Mouse (Mus musculus) cerebellum, adult 2 months (tissue): ENCODE measurements around the gene Myl3. TPM values are rescaled to one million over a fixed set of nuclear protein-coding genes. Genes with fewer than 3 reads are reported as not detected.

Experiments used
- DNase-seq, 2 experiments: peaks; one replicate each; pipeline ENCODE4 v3.0.0; 2021
- H3K27ac ChIP-seq: fragments of 200-500 bp; 2 replicates; pipeline ENCODE4 v1.5.1; 2012; ENCODE audit warnings: low read length, control low read depth, inconsistent platforms; ENCODE audit not compliant: insufficient read depth
- H3K27me3 ChIP-seq: fragments of 200-500 bp; 2 replicates; pipeline ENCODE4 v1.6.1; 2012; ENCODE audit warnings: inconsistent platforms, mild to moderate bottlenecking, low read length, moderate library complexity; ENCODE audit not compliant: control insufficient read depth, insufficient read depth
- H3K4me1 ChIP-seq: fragments of 200-500 bp; 2 replicates; pipeline ENCODE4 v1.6.1; 2011; ENCODE audit warnings: low read length; ENCODE audit not compliant: control insufficient read depth, insufficient read depth
- H3K4me3 ChIP-seq: fragments of 200-500 bp; replicated peaks from 2 replicates; pipeline ENCODE3; 2011; ENCODE audit warnings: mild to moderate bottlenecking, low read depth, low read length, control low read depth; ENCODE audit not compliant: insufficient read depth
- CTCF ChIP-seq: fragments of 200-500 bp; IDR thresholded peaks from 2 replicates; pipeline ENCODE4 v1.5.1; 2011; ENCODE audit warnings: low read depth, mild to moderate bottlenecking, control low read depth, low read length, moderate library complexity, borderline replicate concordance; ENCODE audit not compliant: insufficient read depth
- POLR2A ChIP-seq: fragments of 200-500 bp; IDR thresholded peaks from 2 replicates; pipeline ENCODE4 v1.6.1; 2011; ENCODE audit warnings: low read length, control low read depth, borderline replicate concordance; ENCODE audit not compliant: insufficient read depth
- WGBS: fragments of 180-500 bp; shearing (Covaris S2); methylation state at CpG from one replicate; pipeline ENCODE4 v1.1.7; 2018; 5-methylcytosine and 5-hydroxymethylcytosine counted together
- polyA plus RNA-seq: library from polyadenylated mRNA; depleted of rRNA; stranded (reverse); fragments of >200 nt; gene quantifications from 2 replicates; pipeline ENCODE4 v1.2.3, GENCODE M21; 2012; rRNA removed

The Myl3 gene
- polyA plus RNA-seq, 1 experiment, result 0.51 TPM

DNA sequence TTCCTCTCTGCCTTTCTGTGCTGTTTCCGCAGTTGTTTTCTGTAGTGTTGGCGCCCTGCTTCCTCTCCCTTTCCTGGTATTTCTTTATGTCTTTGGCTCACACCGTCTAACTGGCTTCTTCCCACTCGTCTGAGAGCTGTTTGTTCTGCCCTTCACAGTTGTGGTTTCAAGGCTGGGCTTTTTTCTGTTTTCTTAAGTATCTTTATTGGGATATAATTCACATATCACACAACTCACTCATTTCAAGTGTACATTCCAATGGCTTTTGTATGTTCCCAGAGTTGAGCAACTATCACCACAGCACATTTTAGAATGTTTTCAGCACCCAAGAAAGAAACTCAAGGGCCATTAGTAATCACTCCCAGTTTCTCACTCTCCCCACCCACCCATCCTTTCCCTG is 48.8 kb downstream of the Myl3 start:
- H3K27me3 ChIP-seq, result no peaks in the 10 kb centered on the region
- no peaks in the 10 kb centered on the region for H3K4me1 ChIP-seq
- DNase-seq, result no peak
- 83% methylated on average over 4 of the region's 4 CpGs for WGBS
- H3K4me3 ChIP-seq, result no peak overlapping the region
- no peak for TF ChIP-seq CTCF
- TF ChIP-seq POLR2A, result no peak
- no peak overlapping the region for H3K27ac ChIP-seq

- no peak for TF ChIP-seq POLR2A
- TF ChIP-seq CTCF, result no peak
- no peak overlapping the region for H3K27ac ChIP-seq
- DNase-seq, result no peak
- no peaks in the 10 kb centered on the region for H3K27me3 ChIP-seq
- 87% methylated on average over 10 of the region's 10 CpGs for WGBS
- H3K4me3 ChIP-seq, result no peak overlapping the region
- H3K4me1 ChIP-seq, result no peaks in the 10 kb centered on the region
These were observed 55.4 kb downstream of the Myl3 start for GRCm38 (mm10) chr9:110797013-110797412.

DNA sequence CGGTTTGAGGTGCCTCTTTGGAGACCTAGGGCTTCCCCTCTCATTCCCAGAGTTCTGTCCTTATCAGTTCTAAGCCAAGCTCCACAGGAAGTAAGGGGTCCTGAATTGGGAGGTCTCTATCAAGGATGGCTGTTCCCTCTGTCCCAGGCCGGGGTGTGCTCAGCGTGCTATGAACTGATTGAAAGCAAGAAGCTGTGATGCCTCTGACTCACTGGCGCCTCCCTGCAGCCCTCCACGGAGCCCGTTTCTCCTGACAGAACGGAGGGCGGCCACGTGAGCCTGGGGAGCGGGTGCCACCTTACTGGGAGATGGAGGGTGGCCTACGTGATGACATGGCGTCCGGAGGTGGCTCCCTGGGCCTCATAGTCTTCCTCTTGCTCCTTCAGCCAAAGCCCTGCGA is 56.2 kb downstream of the Myl3 start, which contains the start of gene Prss42:
Prss42 (plus strand) TSS at position 301 of the 400 bp plus-strand sequence.
- H3K27me3 ChIP-seq, result no peaks in the 10 kb centered on the region
- no peak for TF ChIP-seq POLR2A
- TF ChIP-seq CTCF, result no peak
- DNase-seq, result no peak
- H3K27ac ChIP-seq, result no peak within 1 kb of the TSS
- no peak within 1 kb of the TSS for H3K4me3 ChIP-seq
- 89% methylated on average over 14 of the region's 14 CpGs for WGBS
- H3K4me1 ChIP-seq, result no peaks in the 10 kb centered on the region

DNA sequence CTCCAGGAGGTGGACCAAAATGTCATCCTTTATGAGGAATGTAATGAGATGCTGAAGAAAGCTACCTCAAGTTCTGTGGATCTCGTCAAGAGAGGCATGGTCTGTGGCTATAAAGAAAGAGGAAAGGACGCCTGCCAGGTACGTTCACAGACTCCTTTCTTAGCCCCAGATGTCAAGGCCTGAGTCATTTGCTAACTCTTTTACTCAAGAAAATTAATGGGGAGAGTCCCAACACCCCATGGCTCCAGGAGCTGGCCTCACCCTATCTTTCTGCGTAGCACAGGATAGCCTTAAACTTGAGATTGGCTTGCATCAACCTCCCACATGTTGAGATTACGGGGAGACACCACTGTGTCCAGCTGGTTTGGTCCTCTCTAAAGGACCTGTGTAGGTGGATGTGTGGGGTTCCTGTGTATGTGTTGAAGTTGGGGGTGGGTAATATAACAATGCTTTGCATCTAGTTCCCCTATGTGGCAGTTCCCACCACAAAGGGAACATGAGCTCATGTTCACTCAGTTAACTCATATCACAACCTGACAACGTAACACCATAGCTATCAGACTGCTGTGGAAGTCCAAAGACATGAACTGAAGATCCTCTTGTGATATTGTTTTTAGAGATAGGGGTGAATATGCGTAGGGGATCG is 59.3 kb downstream of the Myl3 start:
- no peak for DNase-seq
- Histone ChIP-seq H3K27me3 (no peaks in the 10 kb centered on the region), H3K4me3 (no peak overlapping the region), H3K27ac (no peak overlapping the region), H3K4me1 (no peaks in the 10 kb centered on the region)
- TF ChIP-seq CTCF (no peak), POLR2A (no peak)
- 93% methylated on average over 8 of the region's 8 CpGs for WGBS

DNA sequence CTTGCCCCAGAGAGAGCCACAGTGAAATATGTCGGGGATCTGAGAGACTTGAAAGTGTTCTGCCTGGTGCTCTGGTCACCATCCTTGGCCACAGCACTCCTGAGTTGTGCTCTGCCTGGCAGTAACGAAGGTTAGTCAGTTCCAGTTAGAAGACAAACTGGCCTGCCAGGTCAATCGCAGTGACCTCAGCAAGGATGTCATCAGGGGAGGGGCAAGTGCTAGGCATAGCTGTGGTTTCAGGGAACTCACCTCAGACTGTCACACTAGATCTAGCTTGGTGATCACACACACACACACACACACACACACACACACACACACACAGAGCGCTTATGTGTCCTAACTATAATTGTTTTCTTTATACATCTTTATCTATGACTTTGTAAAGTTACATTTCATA is 61.6 kb downstream of the Myl3 start:
- H3K4me3 ChIP-seq, result no peak overlapping the region
- TF ChIP-seq CTCF (no peak), POLR2A (no peak)
- 71% methylated on average over 4 of the region's 4 CpGs for WGBS
- H3K4me1 ChIP-seq, result no peaks in the 10 kb centered on the region
- no peak for DNase-seq
- H3K27me3 ChIP-seq, result no peaks in the 10 kb centered on the region
- H3K27ac ChIP-seq, result no peak overlapping the region

- Histone ChIP-seq H3K4me3 (no peak overlapping the region), H3K4me1 (no peaks in the 10 kb centered on the region; the same call in 1 of the 2 replicates), H3K27me3 (no peaks in the 10 kb centered on the region), H3K27ac (no peak overlapping the region)
- WGBS, result 92% methylated on average over 4 of the region's 4 CpGs
- no peak for DNase-seq
- TF ChIP-seq POLR2A, result no peak
- no peak for TF ChIP-seq CTCF
These were observed 68.4 kb downstream of the Myl3 start for GRCm38 (mm10) chr9:110810051-110810450.

DNA sequence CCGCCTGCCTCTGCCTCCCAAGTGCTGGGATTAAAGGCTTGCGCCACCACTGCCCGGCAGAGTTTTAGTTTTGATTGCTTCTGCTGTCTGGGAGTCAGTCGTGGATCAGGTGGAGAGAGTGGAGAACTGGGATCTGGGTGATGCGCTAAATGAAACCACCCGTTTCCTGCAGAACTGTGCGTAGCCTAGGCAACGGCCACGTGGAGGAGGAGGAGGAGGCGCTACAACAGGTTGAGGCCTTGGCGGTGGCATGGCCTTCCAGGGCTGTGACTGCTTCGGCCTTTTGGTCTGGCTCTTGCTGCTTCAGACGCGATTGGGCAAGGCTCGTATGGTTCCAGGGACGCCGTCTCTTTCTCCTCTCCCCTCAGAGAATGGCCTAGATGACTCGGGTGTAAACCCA is 72.1 kb downstream of the Myl3 start, which contains the start of gene Prss44:
Prss44 (plus strand) TSS at position 206 of the 400 bp plus-strand sequence.
- H3K27me3 ChIP-seq, result no peaks in the 10 kb centered on the region

More for the DNA sequence above, 72.1 kb downstream of the Myl3 start, which contains the start of gene Prss44:
- no peak within 1 kb of the TSS for H3K27ac ChIP-seq
- 64% methylated on average over 18 of the region's 18 CpGs for WGBS
- H3K4me1 ChIP-seq, result no peaks in the 10 kb centered on the region; the same call in 1 of the 2 replicates
- H3K4me3 ChIP-seq, result no peak within 1 kb of the TSS
- no peak for DNase-seq
- TF ChIP-seq POLR2A (no peak), CTCF (no peak)

Other genes with a start within 250 kb of the Myl3 start
- 69.0 and 69.5 TPM in 2 replicates for gene Setd2, start 209.3 kb upstream of the Myl3 start, polyA plus RNA-seq
- gene Nradd, start 117.4 kb upstream of the Myl3 start, polyA plus RNA-seq, result 3.2 and 3.5 TPM in 2 replicates
- 16.8 and 19.1 TPM in 2 replicates for gene Nbeal2, start 87.7 kb upstream of the Myl3 start, polyA plus RNA-seq
- gene Ccdc12, start 85.4 kb upstream of the Myl3 start, polyA plus RNA-seq, result 98.5 and 102 TPM in 2 replicates
- 12.5 and 12.9 TPM in 2 replicates for gene Pth1r, start 5.3 kb downstream of the Myl3 start, polyA plus RNA-seq
- not detected in 2 replicates for gene Prss42, start 56.3 kb downstream of the Myl3 start, polyA plus RNA-seq
- not detected in 2 replicates for gene Prss44, start 72.1 kb downstream of the Myl3 start, polyA plus RNA-seq
- 0.08 and 0.10 TPM in 2 replicates for gene Prss43, start 84.8 kb downstream of the Myl3 start, polyA plus RNA-seq
- gene Prss45, start 92.7 kb downstream of the Myl3 start, polyA plus RNA-seq, result 0.25 and 0.43 TPM in 2 replicates
- not detected in 2 replicates for gene Prss46, start 102.6 kb downstream of the Myl3 start, polyA plus RNA-seq
- gene Prss50, start 116.1 kb downstream of the Myl3 start, polyA plus RNA-seq, result 0.71 and 0.72 TPM in 2 replicates
- 15.1 and 15.8 TPM in 2 replicates for gene Als2cl, start 138.0 kb downstream of the Myl3 start, polyA plus RNA-seq
- gene Tmie, start 138.3 kb downstream of the Myl3 start, polyA plus RNA-seq, result 3.7 and 4.4 TPM in 2 replicates
- gene Fam240a, start 175.0 kb downstream of the Myl3 start, polyA plus RNA-seq, result not detected in 2 replicates
- gene Tdgf1, start 204.3 kb downstream of the Myl3 start, polyA plus RNA-seq, result 7.2 and 7.5 TPM in 2 replicates
- 3.2 and 3.5 TPM in 2 replicates for gene Lrrc2, start 209.7 kb downstream of the Myl3 start, polyA plus RNA-seq
- gene Rtp3, start 248.7 kb downstream of the Myl3 start, polyA plus RNA-seq, result 0.34 and 0.63 TPM in 2 replicates